Mouse (Mus musculus): Measurements from ENCODE around the gene Hipk4.

GRCm38 (mm10) chr7:27574124-27574880 is 51.2 kb downstream of the Hipk4 start:
- no peak for TF ChIP-seq CTCF (IDR thresholded peaks at IDR 0.05)
- no peak for TF ChIP-seq EP300 (IDR thresholded peaks at IDR 0.05)

Measured in lung, postnatal 0 days (tissue).